In the genomic region with DNA sequence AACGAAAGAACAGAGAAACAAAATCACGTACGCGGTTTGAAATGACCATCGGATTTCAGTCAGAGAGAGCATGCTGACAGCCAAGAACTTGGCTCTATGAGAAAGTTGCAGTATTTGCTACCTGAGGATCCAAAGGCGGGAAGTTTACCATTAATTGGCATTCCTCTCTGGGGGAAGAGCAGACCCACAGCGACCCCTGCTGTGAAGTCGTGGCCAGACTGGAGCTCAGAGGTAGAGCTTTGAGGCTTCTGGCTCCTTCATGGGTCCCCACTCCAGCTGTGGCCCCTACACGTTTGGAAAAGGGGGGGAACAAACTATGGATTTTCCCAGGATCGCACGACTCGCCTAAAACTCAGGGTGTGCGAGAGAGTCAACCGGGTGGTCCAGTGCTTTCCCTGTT, we compare ENCODE assay signal across 9 mouse cellular contexts. TPM values are rescaled to one million over a fixed set of nuclear protein-coding genes. Genes with fewer than 3 reads are reported as not detected.
A peak's percentile ranks its signal among the peaks of the same experiment; 100 is the strongest.
DNase-seq lines count a peak whose midpoint lies in the region; ATAC-seq lines count a peak whose summit lies in the region.
"Had no signal": no experiment of that assay in that cellular context is flagged by ENCODE, and none has a peak within 500 bp of the region (broad histone marks: within the 10 kb centered on the region; RNA-seq: fewer than 3 reads in every experiment).

No protein-coding gene starts in this region.

- H3K36me3 ChIP-seq in liver, embryonic 12.5 days, result no peaks in the 10 kb centered on the region
- H3K36me3 ChIP-seq in embryonic facial prominence, embryonic 13.5 days, result no peaks in the 10 kb centered on the region
- H3K36me3 ChIP-seq: limb, embryonic 15.5 days had no signal

- ATAC-seq in liver, embryonic 12.5 days, result no peak
- no peak for ATAC-seq in embryonic facial prominence, embryonic 13.5 days (ENCODE audit: insufficient number of reproducible peaks, insufficient read depth, low FRiP score, low TSS enrichment, low read depth)

- H3K4me2 ChIP-seq in liver, embryonic 12.5 days, result no peak overlapping the region
- H3K4me2 ChIP-seq in embryonic facial prominence, embryonic 13.5 days, result peak overlapping the region; percentile 22; the same call in 1 of the 2 replicates
- H3K4me2 ChIP-seq: limb, embryonic 15.5 days had no signal

- 31% methylated on average over 14 of the region's 14 CpGs for WGBS in liver, embryonic 12.5 days (ENCODE audit: insufficient replicate concordance)
- WGBS in embryonic facial prominence, embryonic 13.5 days, result 46% methylated on average over 14 of the region's 14 CpGs

- H3K27me3 ChIP-seq in liver, embryonic 12.5 days (replicated peaks), result 0 out of 2 replicates have a peak, but pooled peaks cover 4% of the 10 kb centered on the region
- H3K27me3 ChIP-seq in embryonic facial prominence, embryonic 13.5 days, result no peaks in the 10 kb centered on the region
- H3K27me3 ChIP-seq: limb, embryonic 15.5 days had no signal

- no peaks in the 10 kb centered on the region for H3K9me3 ChIP-seq in liver, embryonic 12.5 days (replicated peaks)
- H3K9me3 ChIP-seq in embryonic facial prominence, embryonic 13.5 days, result no peaks in the 10 kb centered on the region
- H3K9me3 ChIP-seq: limb, embryonic 15.5 days had no signal

- no peak overlapping the region for H3K9ac ChIP-seq in liver, embryonic 12.5 days
- H3K9ac ChIP-seq in embryonic facial prominence, embryonic 13.5 days, result no peak overlapping the region
- H3K9ac ChIP-seq: limb, embryonic 15.5 days had no signal

- H3K27ac ChIP-seq in liver, embryonic 12.5 days, result no peak overlapping the region
- no peak overlapping the region for H3K27ac ChIP-seq in embryonic facial prominence, embryonic 13.5 days
- H3K27ac ChIP-seq: limb, embryonic 15.5 days had no signal

- H3K4me1 ChIP-seq in liver, embryonic 12.5 days, result no peaks in the 10 kb centered on the region
- no peaks in the 10 kb centered on the region for H3K4me1 ChIP-seq in embryonic facial prominence, embryonic 13.5 days
- H3K4me1 ChIP-seq: limb, embryonic 15.5 days had no signal

- H3K4me3 ChIP-seq in liver, embryonic 12.5 days, result no peak overlapping the region
- H3K4me3 ChIP-seq in embryonic facial prominence, embryonic 13.5 days, result no peak overlapping the region
- H3K4me3 ChIP-seq: limb, embryonic 15.5 days had no signal

- peak; percentile 10 for DNase-seq in liver
- peak; percentile 84 for DNase-seq in R1 (ENCODE audit: low read depth, low spot score)
- DNase-seq in retina, embryonic 14.5 days (ENCODE audit: low spot score), result peak; percentile 5
- DNase-seq in cerebellum, adult 8-10 months, result no peak
- DNase-seq in layer of hippocampus, postnatal 10 days (ENCODE audit: low spot score in 2 of 2), result no peak
- DNase-seq: cerebellum, adult 9-10 months had no signal

RNA-seq across cellular contexts. Expression of a gene that starts 3.1 kb away (rescaled TPM):
- not detected in 2 replicates for polyA plus RNA-seq in liver, embryonic 12.5 days (2016; fragmentation: Nextera tagmentation; extraction: Ambion mirVana)
- not detected in 2 replicates for polyA plus RNA-seq in embryonic facial prominence, embryonic 13.5 days (2015; fragmentation: Nextera tagmentation; extraction: Ambion mirVana)
- not detected for total RNA-seq in layer of hippocampus, postnatal 10 days (2021)
- polyA plus RNA-seq: limb, embryonic 15.5 days had no signal

RNA-seq across cellular contexts. Expression of a gene that starts 13.4 kb away (rescaled TPM):
- polyA plus RNA-seq in liver, embryonic 12.5 days (2016; fragmentation: Nextera tagmentation; extraction: Ambion mirVana), result 0.33 and 0.43 TPM in 2 replicates
- 0.42 TPM in 1 of 2 replicates, not detected in the other for polyA plus RNA-seq in embryonic facial prominence, embryonic 13.5 days (2015; fragmentation: Nextera tagmentation; extraction: Ambion mirVana)
- not detected for total RNA-seq in layer of hippocampus, postnatal 10 days (2021)

RNA-seq across cellular contexts. Expression of a gene that starts 50.7 kb away (rescaled TPM):
- not detected in 2 replicates for polyA plus RNA-seq in liver, embryonic 12.5 days (2016; fragmentation: Nextera tagmentation; extraction: Ambion mirVana)
- not detected in 2 replicates for polyA plus RNA-seq in embryonic facial prominence, embryonic 13.5 days (2015; fragmentation: Nextera tagmentation; extraction: Ambion mirVana)
- not detected for total RNA-seq in layer of hippocampus, postnatal 10 days (2021)
- polyA plus RNA-seq: limb, embryonic 15.5 days had no signal

Comparison
In these comparisons a context has a peak if more than half of its experiments do, and no peak if none do; other contexts are left out.
1. DNase-seq: peak in liver (single experiment), R1 (single experiment) and retina, embryonic 14.5 days (single experiment); none in cerebellum, adult 8-10 months (single experiment) and layer of hippocampus, postnatal 10 days (0 of 2).